Mouse (Mus musculus) G1E-ER4 (cell line): ENCODE measurements around the gene Bora. TPM values are rescaled to one million over a fixed set of nuclear protein-coding genes. Genes with fewer than 3 reads are reported as not detected.

ENCODE experiments used
- GATA1 ChIP-seq: IDR thresholded peaks from one replicate; pipeline ENCODE4 v1.8.0; 2012; ENCODE audit warnings: low read length, inconsistent platforms
- polyA plus RNA-seq: library from polyadenylated mRNA; stranded (reverse); fragments of >175 nt; gene quantifications from 2 replicates; pipeline ENCODE4 v1.2.3, GENCODE M21; 2012

Gene Bora
- polyA plus RNA-seq, 1 experiment = 30.6 TPM

GRCm38 (mm10) chr14:99046782-99047181, 760 bp downstream of the Bora start:
- no peak for TF ChIP-seq GATA1

GRCm38 (mm10) chr14:99058959-99059586, 13.1 kb downstream of the Bora start:
- TF ChIP-seq GATA1 = no peak

- TF ChIP-seq GATA1 = no peak
These were observed 14.6 kb downstream of the Bora start for GRCm38 (mm10) chr14:99060616-99061015.

DNA sequence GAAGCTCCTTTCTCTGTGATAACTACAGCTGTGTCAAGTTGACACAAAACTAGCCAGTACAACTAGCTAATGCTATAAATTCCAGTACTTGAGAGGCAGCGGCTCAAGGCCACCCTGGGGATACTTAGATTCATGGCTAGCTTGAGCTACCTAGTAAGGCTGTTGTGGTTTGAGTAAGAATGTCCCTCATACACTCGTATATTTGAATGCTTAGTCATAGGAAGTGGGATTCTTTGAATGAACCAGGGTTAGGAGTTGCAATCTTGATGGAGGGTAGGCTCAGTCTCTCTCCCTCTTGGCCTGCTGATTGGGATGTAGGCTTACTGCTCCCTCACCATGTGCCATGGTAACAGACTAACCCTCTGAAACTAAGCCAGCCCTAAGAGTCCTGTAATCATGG, 17.1 kb downstream of the Bora start:
- TF ChIP-seq GATA1 = no peak

DNA sequence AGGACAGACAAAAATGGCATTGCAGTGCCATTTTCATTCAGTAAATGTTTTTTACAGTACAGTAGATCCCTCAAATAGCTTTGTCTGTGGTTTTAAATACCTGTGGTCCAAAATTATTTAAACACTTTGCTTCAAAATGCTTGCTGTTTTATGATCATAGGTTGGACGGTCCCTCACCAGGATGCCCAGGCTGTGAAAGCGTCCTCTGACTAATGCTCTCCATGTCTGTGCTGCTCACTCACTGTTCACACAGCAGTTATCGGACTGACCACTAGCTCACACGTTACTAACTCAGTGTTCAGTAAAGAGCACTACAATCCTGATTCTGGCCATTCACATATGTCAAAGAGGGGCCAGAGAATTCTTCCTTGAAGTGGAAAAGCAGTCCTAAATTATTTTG, 25.1 kb downstream of the Bora start:
- TF ChIP-seq GATA1 = no peak

- TF ChIP-seq GATA1 = no peak
These were observed 42.9 kb downstream of the Bora start for GRCm38 (mm10) chr14:99088947-99089346.

DNA sequence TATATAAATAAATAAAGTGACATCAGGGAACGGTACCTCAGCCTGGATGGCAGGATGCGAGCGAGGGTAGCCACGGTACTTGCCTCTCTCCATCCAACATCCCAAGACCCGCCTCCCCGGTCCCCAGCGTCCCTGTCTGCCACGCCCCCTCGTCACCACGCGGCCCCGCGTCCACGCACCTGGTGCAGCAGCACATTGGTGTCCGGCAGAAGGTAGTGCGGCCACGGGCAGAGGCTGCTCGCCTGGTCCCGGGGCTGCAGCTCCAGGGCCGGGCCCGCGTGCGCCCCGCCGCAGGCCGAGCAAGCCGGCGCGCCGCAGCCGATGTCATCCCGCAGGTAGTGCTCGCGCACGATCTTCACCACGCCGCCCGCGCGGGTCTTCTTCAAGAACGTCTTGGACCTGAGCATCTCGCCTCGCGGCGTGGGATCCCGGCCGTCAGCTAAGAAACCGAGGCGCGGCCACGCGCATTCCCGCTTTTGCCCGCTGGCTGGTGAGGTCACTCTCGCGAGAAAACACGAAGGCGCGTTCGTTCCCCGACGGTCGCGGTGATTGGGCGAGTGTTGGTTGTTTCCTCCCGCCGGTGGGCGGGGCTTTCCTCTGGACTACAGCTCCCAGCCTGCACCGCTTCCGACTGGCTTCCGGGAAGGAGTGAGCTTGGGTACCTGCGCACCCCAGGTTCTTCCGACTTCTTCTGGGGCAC, 53.4 kb downstream of the Bora start, which contains the start of the genes Pibf1 and Dis3:
Pibf1 (plus strand) TSS at position 158 of the 700 bp plus-strand sequence.
Dis3 (minus strand) TSS at position 504 of the 700 bp plus-strand sequence.
- TF ChIP-seq GATA1 = no peak

DNA sequence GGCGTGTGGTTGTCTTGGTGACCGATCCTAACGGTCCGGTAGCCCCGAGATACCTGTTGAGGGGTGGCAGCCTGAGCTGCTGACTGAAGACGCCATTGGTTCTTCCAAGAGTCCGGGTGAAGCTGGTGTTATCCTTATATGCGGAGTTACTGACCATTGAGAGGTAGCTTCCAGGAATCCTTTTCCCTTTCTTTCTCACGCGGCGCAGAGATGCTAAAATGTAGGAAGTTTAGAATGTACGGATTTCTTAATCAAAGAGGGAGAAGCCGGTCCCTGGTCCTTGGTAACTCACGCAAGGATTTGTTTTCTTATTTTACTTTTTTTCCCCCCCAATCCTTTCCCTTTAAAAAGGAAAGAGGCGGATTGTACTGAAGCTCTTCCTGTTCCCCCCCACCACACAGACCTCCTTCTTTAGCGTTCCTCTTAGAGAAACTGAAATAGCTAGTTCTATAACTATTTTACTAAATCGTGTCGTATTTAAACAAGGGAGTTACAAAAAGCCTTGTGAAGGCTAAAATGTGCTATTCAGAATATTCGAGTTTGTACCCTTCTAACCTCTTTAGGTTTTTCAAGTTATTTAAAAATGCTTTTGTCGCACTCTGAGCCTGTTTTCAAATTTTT, 54.1 kb downstream of the Bora start:
- no peak for TF ChIP-seq GATA1

DNA sequence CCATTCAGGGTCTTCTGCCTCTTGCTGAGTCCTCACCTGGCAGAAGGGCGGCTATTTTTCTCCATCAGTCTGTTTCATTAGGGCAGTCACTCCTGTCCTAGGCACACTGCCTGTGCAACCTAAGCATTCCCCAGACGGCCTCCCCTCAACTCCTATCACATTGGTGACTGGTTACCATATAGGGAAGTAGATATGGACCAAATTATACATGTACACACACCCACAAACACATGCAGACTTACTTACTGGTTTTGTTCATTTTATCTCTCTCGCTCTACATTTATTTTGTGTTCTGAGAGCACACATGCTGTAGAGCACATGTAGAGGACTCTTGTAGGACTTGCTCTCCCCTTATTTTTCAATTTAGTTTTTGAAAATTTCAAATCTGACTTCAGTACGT, 57.0 kb downstream of the Bora start:
- no peak for TF ChIP-seq GATA1

DNA sequence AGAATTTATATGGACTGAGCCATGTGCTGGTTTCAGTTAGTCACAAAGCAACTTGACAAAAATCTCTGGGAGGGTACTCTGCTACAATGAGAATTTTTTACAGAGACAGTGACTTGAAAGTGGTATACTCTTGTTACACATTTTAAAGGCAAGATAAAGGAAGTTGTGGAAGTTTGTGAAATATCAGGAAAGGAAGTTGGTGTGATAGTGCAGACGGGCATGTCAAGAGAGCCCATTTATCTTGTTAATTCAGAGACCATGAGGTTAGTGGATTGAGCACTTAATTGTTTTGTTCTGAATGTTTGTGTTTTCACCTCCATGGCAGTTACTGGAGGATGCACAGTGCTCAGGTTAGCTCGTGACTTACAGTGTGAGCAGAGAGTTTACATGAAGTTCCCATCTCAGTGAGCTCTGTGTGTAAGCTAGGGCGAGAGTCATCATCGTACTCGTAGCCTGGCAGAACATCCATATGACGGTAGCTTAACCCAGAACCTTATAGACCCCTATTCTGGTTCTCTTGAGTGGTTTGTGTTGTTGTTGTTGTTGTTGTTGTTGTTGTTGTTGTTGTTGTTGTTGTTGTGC, 58.6 kb downstream of the Bora start:
- peak; percentile 45 for TF ChIP-seq GATA1

GRCm38 (mm10) chr14:99106671-99107070, 60.6 kb downstream of the Bora start:
- no peak for TF ChIP-seq GATA1

GRCm38 (mm10) chr14:99107631-99108187, 61.7 kb downstream of the Bora start:
- no peak for TF ChIP-seq GATA1

DNA sequence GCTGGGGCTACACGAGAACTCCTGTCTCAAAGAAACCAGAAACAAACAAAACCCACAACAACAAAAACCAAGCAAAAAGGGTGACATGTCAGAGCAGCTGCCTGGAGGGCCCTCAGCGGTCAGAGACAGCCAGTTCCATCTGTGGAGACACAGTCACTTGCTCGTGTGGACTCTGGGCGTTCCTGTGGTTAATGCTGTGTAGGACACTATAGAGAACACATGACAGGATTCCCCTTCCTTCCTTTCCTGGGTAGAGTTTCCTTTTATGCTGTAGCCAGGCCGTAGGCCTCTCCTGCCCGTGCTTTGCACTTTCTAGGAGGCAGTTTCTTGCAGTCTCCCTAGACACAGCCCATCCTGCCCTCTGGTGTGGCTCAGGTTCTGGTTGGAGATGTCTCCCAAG, 62.7 kb downstream of the Bora start:
- TF ChIP-seq GATA1 = no peak

- no peak for TF ChIP-seq GATA1
These were observed 71.6 kb downstream of the Bora start for GRCm38 (mm10) chr14:99117576-99117975.

GRCm38 (mm10) chr14:99121584-99122339, 75.7 kb downstream of the Bora start:
- TF ChIP-seq GATA1 = no peak
